Mouse (Mus musculus) myocyte (in vitro differentiated cells): Measurements from ENCODE around the gene Esr2. TPM values are rescaled to one million over a fixed set of nuclear protein-coding genes. Genes with fewer than 3 reads are reported as not detected.
A peak's percentile ranks its signal among the peaks of the same experiment; 100 is the strongest.
"Not testable (repeated sequence)": the region's sequence is repeated elsewhere in the genome, so short reads cannot be mapped to it uniquely, and the experiment has no call there.

Source experiments
- H3K27me3 ChIP-seq: one replicate; pipeline ENCODE4 v1.6.1; 2011; ENCODE audit not compliant: control insufficient read depth, insufficient read depth, insufficient read length
- H3K36me3 ChIP-seq: one replicate; pipeline ENCODE4 v1.6.1; 2011; ENCODE audit not compliant: control insufficient read depth, insufficient read depth
- H3K4me2 ChIP-seq: one replicate; pipeline ENCODE4 v1.6.1; 2011; ENCODE audit warnings: low read depth, control low read depth
- H3K4me3 ChIP-seq: one replicate; pipeline ENCODE4 v1.5.1; 2011; ENCODE audit warnings: mild to moderate bottlenecking, control low read depth, moderate library complexity
- H3K79me2 ChIP-seq: one replicate; pipeline ENCODE4 v1.6.1; 2011; ENCODE audit not compliant: control insufficient read depth, insufficient read depth
- H3ac ChIP-seq: one replicate; pipeline ENCODE4 v1.6.1; 2011; ENCODE audit not compliant: control insufficient read depth, insufficient read length
- CEBPB ChIP-seq: IDR thresholded peaks from 2 replicates; pipeline ENCODE4 v1.6.1; 2011; ENCODE audit warnings: mild to moderate bottlenecking, moderate library complexity; ENCODE audit not compliant: poor library complexity, insufficient read depth, severe bottlenecking
- E2F4 ChIP-seq: IDR thresholded peaks from one replicate; pipeline ENCODE4 v1.6.1; 2011; ENCODE audit warnings: mild to moderate bottlenecking, control low read depth, moderate library complexity; ENCODE audit not compliant: insufficient read depth
- MAX ChIP-seq: IDR thresholded peaks from one replicate; pipeline ENCODE4 v1.6.1; 2011; ENCODE audit warnings: low read depth, mild to moderate bottlenecking, control low read depth
- MYOD1 ChIP-seq, 3 experiments: IDR thresholded peaks; one replicate each; pipeline ENCODE4 v1.6.1; 2011; ENCODE audit warnings: control low read depth in 2 of 3, low read depth in 2 of 3, mild to moderate bottlenecking in 2 of 3, moderate library complexity in 1 of 3; ENCODE audit not compliant: insufficient read length in 2 of 3, control insufficient read depth in 1 of 3
- MYOG ChIP-seq, 3 experiments: IDR thresholded peaks; one replicate each; pipeline ENCODE4 v1.6.1; 2011; ENCODE audit warnings: control low read depth in 2 of 3, low read depth in 2 of 3, mild to moderate bottlenecking in 2 of 3; ENCODE audit not compliant: insufficient read length in 2 of 3, control insufficient read depth in 1 of 3, insufficient read depth in 1 of 3
- POLR2A ChIP-seq: IDR thresholded peaks from one replicate; pipeline ENCODE4 v1.6.1; 2011; ENCODE audit warnings: low read depth, mild to moderate bottlenecking, control low read depth, moderate library complexity; ENCODE audit not compliant: insufficient read length
- POLR2AphosphoS2 ChIP-seq: IDR thresholded peaks from one replicate; pipeline ENCODE4 v1.6.1; 2011; ENCODE audit warnings: low read depth, control low read depth; ENCODE audit not compliant: insufficient read length
- REST ChIP-seq: IDR thresholded peaks from one replicate; pipeline ENCODE4 v1.6.1; 2011; ENCODE audit warnings: mild to moderate bottlenecking, control low read depth, moderate library complexity; ENCODE audit not compliant: insufficient read depth, insufficient read length
- TCF12 ChIP-seq: IDR thresholded peaks from one replicate; pipeline ENCODE4 v1.6.1; 2011; ENCODE audit warnings: mild to moderate bottlenecking, control low read depth; ENCODE audit not compliant: poor library complexity, insufficient read depth, severe bottlenecking
- TCF3 ChIP-seq: IDR thresholded peaks from one replicate; pipeline ENCODE4 v1.6.1; 2011; ENCODE audit warnings: low read depth, control low read depth; ENCODE audit not compliant: insufficient read length
- USF1 ChIP-seq: IDR thresholded peaks from one replicate; pipeline ENCODE4 v1.6.1; 2011; ENCODE audit warnings: low read depth, mild to moderate bottlenecking, control low read depth, moderate library complexity
- polyA plus RNA-seq: library from polyadenylated mRNA; unstranded; fragments of >200 nt; fragmentation: generic; extraction: Trizol; gene quantifications from one replicate; pipeline ENCODE4 v1.2.1, GENCODE M21; 2012; ENCODE audit warnings: missing spikeins

Esr2 gene
- polyA plus RNA-seq, 1 experiment = 0.02 TPM

DNA sequence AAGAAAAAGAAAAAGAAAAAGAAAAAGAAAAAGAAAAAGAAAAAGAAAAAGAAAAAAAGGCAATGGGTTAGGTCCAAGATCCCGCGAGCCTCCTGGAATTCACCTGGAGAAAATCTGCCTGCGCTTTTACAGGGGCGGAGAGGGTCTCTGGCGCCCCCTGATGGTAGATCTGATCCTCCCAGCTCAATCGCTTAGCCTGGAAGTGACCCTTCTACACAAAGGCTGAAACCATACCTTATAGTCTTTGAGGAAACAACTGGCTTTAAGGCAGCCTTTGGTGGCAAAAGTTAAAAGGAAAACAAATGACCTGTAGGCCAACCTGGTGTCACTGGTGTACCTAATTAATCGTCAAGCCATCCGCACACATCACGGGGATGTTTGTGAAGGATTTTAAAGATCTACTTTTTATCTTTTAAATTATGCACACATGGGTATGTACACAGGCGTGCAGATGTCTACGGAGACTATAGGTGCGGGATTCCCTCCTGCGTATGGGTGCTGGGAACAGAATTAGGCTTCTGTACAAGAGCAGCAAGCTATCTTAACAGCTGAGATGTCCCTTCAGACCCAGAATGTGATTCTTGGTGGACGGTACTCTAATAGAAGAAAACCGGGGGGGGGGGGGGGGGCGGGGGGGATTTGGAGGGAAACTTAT lies 932 bp upstream of the Esr2 start:
- no peak for TF ChIP-seq TCF12
- no peaks in the 10 kb centered on the region for H3K27me3 ChIP-seq
- H3K79me2 ChIP-seq = no peaks in the 10 kb centered on the region
- H3K4me2 ChIP-seq = peak overlapping the region; percentile 97
- H3K4me3 ChIP-seq = peak overlapping the region; percentile 7
- H3ac ChIP-seq = no peak overlapping the region
- H3K36me3 ChIP-seq = no peaks in the 10 kb centered on the region

GRCm38 (mm10) chr12:76165641-76166040 lies 11.4 kb downstream of the Esr2 start:
- Histone ChIP-seq H3K27me3 (no peaks in the 10 kb centered on the region), H3K36me3 (no peaks in the 10 kb centered on the region), H3K4me2 (no peak overlapping the region), H3K79me2 (no peaks in the 10 kb centered on the region), H3ac (no peak overlapping the region), H3K4me3 (no peak overlapping the region)
- TF ChIP-seq POLR2AphosphoS2 (no peak), MAX (no peak), CEBPB (no peak), POLR2A (no peak), REST (no peak), MYOD1 (IDR thresholded peaks at IDR 0.05; ENCODE audit: control insufficient read depth in 1 of 3, insufficient read length in 2 of 3, low read depth in 2 of 3) (no peak), TCF3 (no peak), MYOG (IDR thresholded peaks at IDR 0.05; ENCODE audit: control insufficient read depth in 1 of 3, insufficient read depth in 1 of 3, insufficient read length in 2 of 3, low read depth in 2 of 3) (no peak)

DNA sequence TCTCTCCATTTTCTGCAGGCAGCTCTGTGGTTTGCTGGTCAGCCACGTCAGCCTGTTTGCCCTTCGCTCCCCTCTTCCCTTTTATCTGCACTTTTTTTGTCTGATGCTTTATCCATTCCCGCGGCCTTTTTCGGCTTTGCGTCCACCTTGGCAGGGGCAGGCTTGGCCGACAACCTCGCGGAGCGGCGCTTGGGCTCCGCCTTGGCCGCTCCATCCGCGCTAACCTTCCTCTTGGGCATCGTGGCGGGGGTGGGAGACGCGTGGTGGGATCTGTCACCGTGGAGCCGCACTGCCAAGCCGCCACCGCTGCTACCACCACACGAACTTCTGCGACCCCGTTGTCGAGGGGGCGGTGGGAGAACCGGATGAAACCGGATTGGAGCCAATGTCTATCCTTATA lies 24.7 kb downstream of the Esr2 start:
- not testable (repeated sequence) for H3K27me3 ChIP-seq, H3K79me2 ChIP-seq, H3ac ChIP-seq, H3K36me3 ChIP-seq, H3K4me3 ChIP-seq
- peak overlapping the region; percentile 12 for H3K4me2 ChIP-seq

DNA sequence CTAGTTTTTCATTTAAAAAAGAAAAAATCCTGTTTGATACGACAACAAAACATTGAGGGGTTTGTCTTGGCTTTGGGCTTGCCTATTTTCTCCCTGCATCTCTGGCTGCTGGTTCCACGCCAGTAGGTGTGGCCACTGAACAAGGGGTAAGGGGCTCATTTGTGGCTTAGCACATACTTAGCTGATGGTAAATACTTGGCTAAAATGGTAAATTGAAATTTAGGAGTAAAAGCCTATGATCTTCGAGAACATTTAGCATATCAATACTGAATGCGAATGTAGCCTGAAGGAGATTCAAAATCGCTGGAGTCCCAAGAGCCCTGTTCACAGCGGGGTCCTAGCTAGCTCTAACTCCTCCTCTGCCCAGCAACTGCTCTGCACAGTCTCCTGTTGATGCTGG lies 40.4 kb downstream of the Esr2 start:
- TF ChIP-seq POLR2AphosphoS2 (no peak), E2F4 (no peak), USF1 (no peak), POLR2A (no peak), MYOD1 (IDR thresholded peaks at IDR 0.05; ENCODE audit: control insufficient read depth in 1 of 3, insufficient read length in 2 of 3, low read depth in 2 of 3) (no peak), REST (no peak), TCF3 (no peak)
- H3K4me2 ChIP-seq = no peak overlapping the region

DNA sequence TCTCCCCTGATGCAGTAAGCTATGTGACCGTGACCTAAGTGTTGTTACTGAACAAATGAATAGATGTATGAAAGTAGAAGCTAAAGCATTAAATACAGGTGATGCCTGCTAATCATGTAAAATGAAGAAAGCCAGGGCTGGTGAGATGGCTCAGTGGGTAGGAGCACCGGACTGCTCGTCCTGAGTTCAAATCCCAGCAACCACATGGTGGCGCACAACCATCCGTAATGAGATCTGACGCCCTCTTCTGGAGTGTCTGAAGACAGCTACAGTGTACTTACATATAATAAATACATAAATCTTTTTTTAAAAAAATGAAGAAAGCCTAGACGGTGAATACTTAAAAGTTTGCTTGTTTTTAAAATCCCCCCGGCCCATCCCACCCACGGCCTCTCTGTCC lies 44.0 kb downstream of the Esr2 start:
- not testable (repeated sequence) for H3K4me3 ChIP-seq, H3K27me3 ChIP-seq, H3K36me3 ChIP-seq, H3K79me2 ChIP-seq, H3K4me2 ChIP-seq, H3ac ChIP-seq

More for the DNA sequence above, 40.4 kb downstream of the Esr2 start:
- H3K36me3 ChIP-seq = no peaks in the 10 kb centered on the region
- H3K27me3 ChIP-seq = no peaks in the 10 kb centered on the region
- no peaks in the 10 kb centered on the region for H3K79me2 ChIP-seq
- H3K4me3 ChIP-seq = no peak overlapping the region
- H3ac ChIP-seq = no peak overlapping the region

- Histone ChIP-seq H3K36me3 (no peaks in the 10 kb centered on the region), H3K4me2 (no peak overlapping the region), H3K27me3 (no peaks in the 10 kb centered on the region), H3K79me2 (no peaks in the 10 kb centered on the region), H3ac (no peak overlapping the region), H3K4me3 (no peak overlapping the region)
- TF ChIP-seq POLR2AphosphoS2 (no peak), MYOD1 (IDR thresholded peaks at IDR 0.05; ENCODE audit: control insufficient read depth in 1 of 3, insufficient read length in 2 of 3, low read depth in 2 of 3) (no peak), E2F4 (no peak), TCF3 (no peak), REST (no peak), TCF12 (no peak)
These were observed 44.5 kb downstream of the Esr2 start for GRCm38 (mm10) chr12:76132591-76132990.
